Mouse (Mus musculus) mouse embryonic stem cell (cell line): ENCODE results near the gene Acot5.
"Not testable (repeated sequence)": the region's sequence is repeated elsewhere in the genome, so short reads cannot be mapped to it uniquely, and the experiment has no call there.

ENCODE experiments used
- in situ Hi-C, 2 experiments: fragments of 300-500 bp; cut with MboI; formaldehyde crosslinking; loops; 1 replicate in 1 of 2; 3 replicates in 1 of 2; pipeline ENCODE4 v1.14.3; 2019 to 2020; ENCODE audit warnings: low sequenced_read_pairs in 2 of 2, low pct_unique_long_range_greater_than_20kb in 1 of 2, mixed read lengths in 1 of 2; ENCODE audit not compliant: unreplicated experiment in 1 of 2

The Acot5 gene

GRCm38 (mm10) chr12:84053173-84053572 is 16.0 kb upstream of the Acot5 start:
- in situ Hi-C loops, result loop anchor here (25.0 kb wide), 2 partner anchors 266 to 341 kb away; no protein-coding TSS in a partner anchor

- in situ Hi-C loops, result loop anchor here (25.0 kb wide), 2 partner anchors 267 to 342 kb away; no protein-coding TSS in a partner anchor
Measured at GRCm38 (mm10) chr12:84053679-84054391, 15.3 kb upstream of the Acot5 start.

GRCm38 (mm10) chr12:84060946-84061345 is 8.2 kb upstream of the Acot5 start:
- in situ Hi-C loops, result loop anchor here (5.0 to 25.0 kb wide), 3 partner anchors 99 to 349 kb away; no protein-coding TSS in a partner anchor

GRCm38 (mm10) chr12:84062336-84062735 is 6.8 kb upstream of the Acot5 start:
- in situ Hi-C loops, result loop anchor here (5.0 to 25.0 kb wide), 3 partner anchors 100 to 350 kb away; no protein-coding TSS in a partner anchor

- in situ Hi-C loops, result loop anchor here (5.0 to 25.0 kb wide), 3 partner anchors 101 to 351 kb away; no protein-coding TSS in a partner anchor
Measured at GRCm38 (mm10) chr12:84063228-84063627, 5.9 kb upstream of the Acot5 start.

GRCm38 (mm10) chr12:84063833-84064232 is 5.3 kb upstream of the Acot5 start:
- in situ Hi-C loops, result loop anchor here (5.0 to 25.0 kb wide), 3 partner anchors 102 to 352 kb away; no protein-coding TSS in a partner anchor

GRCm38 (mm10) chr12:84064621-84065020 is 4.5 kb upstream of the Acot5 start:
- in situ Hi-C loops, result loop anchor here (5.0 to 25.0 kb wide), 3 partner anchors 102 to 352 kb away; no protein-coding TSS in a partner anchor

- in situ Hi-C loops, result loop anchor here (25.0 kb wide), 2 partner anchors 280 to 355 kb away; no protein-coding TSS in a partner anchor
Measured at GRCm38 (mm10) chr12:84067752-84068151, 1.4 kb upstream of the Acot5 start.

GRCm38 (mm10) chr12:84068296-84068695 is 829 bp upstream of the Acot5 start:
- in situ Hi-C loops, result loop anchor here (25.0 kb wide), 2 partner anchors 281 to 356 kb away; no protein-coding TSS in a partner anchor

GRCm38 (mm10) chr12:84069582-84069981 is 457 bp downstream of the Acot5 start:
- in situ Hi-C loops, result loop anchor here (25.0 kb wide), 2 partner anchors 282 to 357 kb away; no protein-coding TSS in a partner anchor

GRCm38 (mm10) chr12:84071696-84072095 is 2.6 kb downstream of the Acot5 start:
- in situ Hi-C loops, result loop anchor here (25.0 kb wide), 2 partner anchors 284 to 359 kb away; no protein-coding TSS in a partner anchor

GRCm38 (mm10) chr12:84077371-84077990 is 8.4 kb downstream of the Acot5 start:
- in situ Hi-C loops, result no loop called here

GRCm38 (mm10) chr12:84083842-84084241 is 14.7 kb downstream of the Acot5 start:
- in situ Hi-C loops, result no loop called here

GRCm38 (mm10) chr12:84084581-84084980 is 15.5 kb downstream of the Acot5 start:
- in situ Hi-C loops, result no loop called here

- in situ Hi-C loops, result not testable (repeated sequence)
Measured at GRCm38 (mm10) chr12:84094666-84095065, 25.5 kb downstream of the Acot5 start.

GRCm38 (mm10) chr12:84099605-84100004 is 30.5 kb downstream of the Acot5 start:
- in situ Hi-C loops, result no loop called here

GRCm38 (mm10) chr12:84100071-84100470 is 30.9 kb downstream of the Acot5 start:
- in situ Hi-C loops, result no loop called here

GRCm38 (mm10) chr12:84100604-84101492 is 31.7 kb downstream of the Acot5 start, which contains the start of gene Acot6:
TSS of gene Acot6 (plus strand) at chr12:84100654.
- in situ Hi-C loops, result not testable (repeated sequence)
